Comparison of ENCODE assay signal across 7 mouse cellular contexts in genomic region chr13:54565594-54566345, GRCm38 (mm10). TPM values are rescaled to one million over a fixed set of nuclear protein-coding genes. Genes with fewer than 3 reads are reported as not detected.
DNase-seq lines count a peak whose midpoint lies in the region; ATAC-seq and TF ChIP-seq lines count a peak whose summit lies in the region.

No protein-coding gene starts in this region.

- ATAC-seq in erythroblast, adult 5-6 weeks (replicated peaks; ENCODE audit: low FRiP score, poor library complexity, severe bottlenecking): peak; percentile 73
- peak; percentile 58 for ATAC-seq in lung, postnatal 0 days

- peak overlapping the region; percentile 88 for H3K27ac ChIP-seq in ES-Bruce4 (ENCODE audit: insufficient read depth, low read length)
- H3K27ac ChIP-seq in layer of hippocampus, adult 2 months: peak overlapping the region; percentile 89
- H3K27ac ChIP-seq in lung, postnatal 0 days (ENCODE audit: low read length): no peak overlapping the region

- H3K36me3 ChIP-seq in ES-Bruce4 (ENCODE audit: control insufficient read depth, insufficient read depth, low read length, poor library complexity, severe bottlenecking): peaks cover 2% of the 10 kb centered on the region; the same call in 1 of the 2 replicates
- H3K36me3 ChIP-seq in lung, postnatal 0 days (ENCODE audit: insufficient read depth, low read length): peaks cover 7% of the 10 kb centered on the region

- WGBS in lung, postnatal 0 days: 49% methylated on average over 8 of the region's 8 CpGs

- peak; percentile 91 for DNase-seq in ZHBTc4 (ENCODE audit: low read depth, low spot score)
- peak; percentile 61 to 64 for DNase-seq in heart, postnatal 36 days
- peak; percentile 42 to 62 for DNase-seq in layer of hippocampus, adult 2 months (ENCODE audit: low spot score in 2 of 2)
- DNase-seq in lung, postnatal 0 days (ENCODE audit: low spot score): peak; percentile 61
- DNase-seq in right cerebral cortex, postnatal 4 days: peak; percentile 60

- peak; percentile 62 for TF ChIP-seq EP300 in ES-Bruce4 (IDR thresholded peaks at IDR 0.05; ENCODE audit: insufficient read depth, low read depth, low read length)
- no peak for TF ChIP-seq EP300 in lung, postnatal 0 days (IDR thresholded peaks at IDR 0.05)

- intact Hi-C loops in heart, postnatal 36 days (cut with DNase I): loop anchor here (1.0 to 10.0 kb wide), 3 partner anchors 25 to 261 kb away; partner anchors contain the start of genes Faf2, Higd2a and Nop16

- no peaks in the 10 kb centered on the region for H3K9me3 ChIP-seq in ES-Bruce4 (replicated peaks; ENCODE audit: control insufficient read depth, insufficient read depth, low read length, poor library complexity, severe bottlenecking)
- H3K9me3 ChIP-seq in lung, postnatal 0 days (ENCODE audit: low read length): no peaks in the 10 kb centered on the region

- H3K4me2 ChIP-seq in lung, postnatal 0 days (replicated peaks; ENCODE audit: low read depth, low read length): peak overlapping the region; percentile 79

- TF ChIP-seq POLR2A in ES-Bruce4 (IDR thresholded peaks at IDR 0.05; ENCODE audit: insufficient read depth, low read length): no peak

- H3K4me1 ChIP-seq in ES-Bruce4 (ENCODE audit: control insufficient read depth, insufficient read depth, low read length): peaks cover 2% of the 10 kb centered on the region
- H3K4me1 ChIP-seq in lung, postnatal 0 days (ENCODE audit: insufficient read depth, low read depth, low read length): peaks cover 9% of the 10 kb centered on the region; the same call in 1 of the 2 replicates

- H3K27me3 ChIP-seq in ES-Bruce4 (ENCODE audit: control insufficient read depth, insufficient read depth, low read length, poor library complexity, severe bottlenecking): no peaks in the 10 kb centered on the region
- no peaks in the 10 kb centered on the region for H3K27me3 ChIP-seq in lung, postnatal 0 days (replicated peaks; ENCODE audit: insufficient read depth, low read length)

- H3K9ac ChIP-seq in ES-Bruce4 (ENCODE audit: low read depth, poor library complexity, severe bottlenecking): peak overlapping the region; percentile 40; the same call in 1 of the 2 replicates
- H3K9ac ChIP-seq in lung, postnatal 0 days (replicated peaks; ENCODE audit: low read depth): no peak overlapping the region

- H3K4me3 ChIP-seq in ES-Bruce4 (ENCODE audit: low read depth, low read length): peak overlapping the region; percentile 88
- H3K4me3 ChIP-seq in layer of hippocampus, adult 2 months: peak overlapping the region; percentile 82
- peak overlapping the region; percentile 97 for H3K4me3 ChIP-seq in lung, postnatal 0 days (ENCODE audit: low read depth, low read length)

- peak; percentile 72 for TF ChIP-seq CTCF in ES-Bruce4 (IDR thresholded peaks at IDR 0.05; ENCODE audit: low read depth, low read length)
- peak; percentile 83 for TF ChIP-seq CTCF in layer of hippocampus, adult 2 months (conservative IDR thresholded peaks at IDR 0.05)
- TF ChIP-seq CTCF in lung, postnatal 0 days (IDR thresholded peaks at IDR 0.05): peak; percentile 70

RNA-seq across cellular contexts. Expression of gene 4833439L19Rik, which starts 0.5 kb away (rescaled TPM):
- 110 and 111 TPM in 2 replicates for polyA plus RNA-seq in ES-Bruce4 (2011; ENCODE audit: insufficient read depth, insufficient read length, low read depth, missing spikeins)
- total RNA-seq in erythroblast, adult 5-6 weeks (2015; ENCODE audit: low replicate concordance): 27.0 and 28.1 TPM in 2 replicates
- 24.6 and 37.1 TPM in 2 replicates for total RNA-seq in erythroblast, adult 5-6 weeks (2017; ENCODE audit: low replicate concordance)
- 10 to 100 TPM; 91.5 TPM for total RNA-seq in heart, postnatal 36 days (2021)
- total RNA-seq in layer of hippocampus, adult 2 months (2021): 100 to 1,000 TPM; 152 to 159 TPM
- polyA plus RNA-seq in lung, postnatal 0 days (2015; fragmentation: Nextera tagmentation; extraction: Ambion mirVana): 95.1 and 105 TPM in 2 replicates

RNA-seq across cellular contexts. Expression of gene Arl10, which starts 9.0 kb away (rescaled TPM):
- polyA plus RNA-seq in ES-Bruce4 (2011; ENCODE audit: insufficient read depth, insufficient read length, low read depth, missing spikeins): 10.3 and 11.1 TPM in 2 replicates
- total RNA-seq in erythroblast, adult 5-6 weeks (2015; ENCODE audit: low replicate concordance): 1.3 and 2.9 TPM in 2 replicates
- 0.51 TPM in 1 of 2 replicates, not detected in the other for total RNA-seq in erythroblast, adult 5-6 weeks (2017; ENCODE audit: low replicate concordance)
- total RNA-seq in heart, postnatal 36 days (2021): 1 to 10 TPM; 6.8 to 7.3 TPM
- total RNA-seq in layer of hippocampus, adult 2 months (2021): 10 to 100 TPM; 30.5 to 34.0 TPM
- 19.1 and 21.4 TPM in 2 replicates for polyA plus RNA-seq in lung, postnatal 0 days (2015; fragmentation: Nextera tagmentation; extraction: Ambion mirVana)

RNA-seq across cellular contexts. Expression of gene Nop16, which starts 24.1 kb away (rescaled TPM):
- polyA plus RNA-seq in ES-Bruce4 (2011; ENCODE audit: insufficient read depth, insufficient read length, low read depth, missing spikeins): 61.8 and 65.5 TPM in 2 replicates
- total RNA-seq in erythroblast, adult 5-6 weeks (2015; ENCODE audit: low replicate concordance): 13.6 and 13.8 TPM in 2 replicates
- 6.3 and 12.1 TPM in 2 replicates for total RNA-seq in erythroblast, adult 5-6 weeks (2017; ENCODE audit: low replicate concordance)
- total RNA-seq in heart, postnatal 36 days (2021): 10 to 100 TPM; 16.5 to 17.3 TPM
- total RNA-seq in layer of hippocampus, adult 2 months (2021): 10 to 100 TPM; 24.8 to 28.1 TPM
- polyA plus RNA-seq in lung, postnatal 0 days (2015; fragmentation: Nextera tagmentation; extraction: Ambion mirVana): 29.4 and 31.0 TPM in 2 replicates

RNA-seq across cellular contexts. Expression of gene Higd2a, which starts 24.2 kb away (rescaled TPM):
- 104 and 116 TPM in 2 replicates for polyA plus RNA-seq in ES-Bruce4 (2011; ENCODE audit: insufficient read depth, insufficient read length, low read depth, missing spikeins)
- 32.1 and 54.3 TPM in 2 replicates for total RNA-seq in erythroblast, adult 5-6 weeks (2015; ENCODE audit: low replicate concordance)
- total RNA-seq in erythroblast, adult 5-6 weeks (2017; ENCODE audit: low replicate concordance): 8.4 and 17.1 TPM in 2 replicates
- 100 to 1,000 TPM; 194 to 196 TPM for total RNA-seq in heart, postnatal 36 days (2021)
- total RNA-seq in layer of hippocampus, adult 2 months (2021): 100 to 1,000 TPM; 163 to 167 TPM
- polyA plus RNA-seq in lung, postnatal 0 days (2015; fragmentation: Nextera tagmentation; extraction: Ambion mirVana): 243 and 247 TPM in 2 replicates

RNA-seq across cellular contexts. Expression of gene Cltb, which starts 45.4 kb away (rescaled TPM):
- 27.5 and 30.2 TPM in 2 replicates for polyA plus RNA-seq in ES-Bruce4 (2011; ENCODE audit: insufficient read depth, insufficient read length, low read depth, missing spikeins)
- total RNA-seq in erythroblast, adult 5-6 weeks (2015; ENCODE audit: low replicate concordance): 0.96 TPM in 1 of 2 replicates, not detected in the other
- total RNA-seq in erythroblast, adult 5-6 weeks (2017; ENCODE audit: low replicate concordance): 3.7 and 10.0 TPM in 2 replicates
- 100 to 1,000 TPM in 1 of 2 experiments, 10 to 100 TPM in 1; 97.1 to 104 TPM for total RNA-seq in heart, postnatal 36 days (2021)
- total RNA-seq in layer of hippocampus, adult 2 months (2021): 100 to 1,000 TPM; 252 to 268 TPM
- 104 and 118 TPM in 2 replicates for polyA plus RNA-seq in lung, postnatal 0 days (2015; fragmentation: Nextera tagmentation; extraction: Ambion mirVana)
